Mouse (Mus musculus) lung, embryonic 14.5 days (tissue): ENCODE measurements around the gene Prkci. TPM values are rescaled to one million over a fixed set of nuclear protein-coding genes. Genes with fewer than 3 reads are reported as not detected.

ENCODE experiments used
- ATAC-seq: fragments of 200-750 bp; cut with Nextera tagmentation; 2 replicates; pipeline ENCODE4 v1.8.0; 2017; ENCODE audit warnings: mild to moderate bottlenecking, moderate TSS enrichment, moderate library complexity; ENCODE audit not compliant: insufficient read depth
- DNase-seq: peaks from one replicate; pipeline ENCODE4 v3.0.0-alpha.2; 2015
- H3K27ac ChIP-seq: fragments of 300-500 bp; sonication (generic); 2 replicates; pipeline ENCODE4 v1.5.1; 2014; ENCODE audit warnings: low read depth, mild to moderate bottlenecking, moderate library complexity
- H3K27me3 ChIP-seq: fragments of 300-500 bp; sonication (generic); 2 replicates; pipeline ENCODE4 v1.6.1; 2014; ENCODE audit warnings: low read length, control low read depth; ENCODE audit not compliant: insufficient read depth
- H3K36me3 ChIP-seq: fragments of 300-500 bp; sonication (generic); 2 replicates; pipeline ENCODE4 v1.6.1; 2014; ENCODE audit warnings: control low read depth; ENCODE audit not compliant: insufficient read depth
- H3K4me1 ChIP-seq: fragments of 300-500 bp; sonication (generic); 2 replicates; pipeline ENCODE4 v1.6.1; 2014; ENCODE audit warnings: antibody characterized with exemption, control low read depth; ENCODE audit not compliant: insufficient read depth
- H3K4me2 ChIP-seq: fragments of 300-500 bp; sonication (generic); 2 replicates; pipeline ENCODE4 v1.6.1; 2014; ENCODE audit warnings: mild to moderate bottlenecking
- H3K4me3 ChIP-seq: fragments of 300-500 bp; sonication (generic); 2 replicates; pipeline ENCODE4 v1.5.1; 2014; ENCODE audit warnings: low read depth, low read length
- H3K9ac ChIP-seq: fragments of 300-500 bp; sonication (generic); 2 replicates; pipeline ENCODE4 v1.6.1; 2014
- H3K9me3 ChIP-seq: fragments of 300-500 bp; sonication (generic); 2 replicates; pipeline ENCODE4 v1.6.1; 2016; ENCODE audit warnings: low read depth, low read length, control low read depth
- CTCF ChIP-seq: IDR thresholded peaks from 2 replicates; pipeline ENCODE4 v1.5.1; 2016; ENCODE audit warnings: antibody characterized with exemption, low read depth
- WGBS: fragments of 180-500 bp; shearing (Covaris S2); extraction: QIAGEN DNeasy Blood & Tissue Kit; methylation state at CpG from one replicate; pipeline ENCODE4 v1.1.7; 2014; 5-methylcytosine and 5-hydroxymethylcytosine counted together
- polyA plus RNA-seq: library from polyadenylated mRNA; unstranded; fragments of >200 nt; fragmentation: Nextera tagmentation; extraction: Ambion mirVana; gene quantifications from 2 replicates; pipeline ENCODE4 v1.2.1, GENCODE M21; 2014

Prkci gene
- polyA plus RNA-seq, 1 experiment from 2014 or later: 65.6 TPM

GRCm38 (mm10) chr3:31088789-31089775, 93.5 kb downstream of the Prkci start:
- Histone ChIP-seq H3K36me3 (no peaks in the 10 kb centered on the region), H3K4me2 (no peak overlapping the region), H3K27ac (no peak overlapping the region), H3K9me3 (no peaks in the 10 kb centered on the region), H3K9ac (no peak overlapping the region), H3K4me3 (no peak overlapping the region), H3K4me1 (peaks cover 5% of the 10 kb centered on the region; the same call in 1 of the 2 replicates), H3K27me3 (no peaks in the 10 kb centered on the region)
- 44% methylated on average over 10 of the region's 10 CpGs for WGBS
- no peak for TF ChIP-seq CTCF
- no peak for ATAC-seq
- no peak for DNase-seq

- Histone ChIP-seq H3K27me3 (no peaks in the 10 kb centered on the region), H3K27ac (no peak overlapping the region), H3K4me3 (no peak overlapping the region), H3K4me1 (peaks cover 5% of the 10 kb centered on the region; the same call in 1 of the 2 replicates), H3K4me2 (no peak overlapping the region), H3K36me3 (no peaks in the 10 kb centered on the region), H3K9ac (no peak overlapping the region), H3K9me3 (no peaks in the 10 kb centered on the region)
- ATAC-seq (no peak), DNase-seq (no peak)
- 51% methylated on average over 7 of the region's 7 CpGs for WGBS
- TF ChIP-seq CTCF: no peak
Observed at GRCm38 (mm10) chr3:31089956-31090355, 94.4 kb downstream of the Prkci start.

GRCm38 (mm10) chr3:31093196-31093595, 97.6 kb downstream of the Prkci start:
- Histone ChIP-seq H3K27ac (peak overlapping the region; percentile 99), H3K27me3 (no peaks in the 10 kb centered on the region), H3K36me3 (peaks cover 7% of the 10 kb centered on the region; the same call in 1 of the 2 replicates), H3K4me3 (peak overlapping the region; percentile 91), H3K9ac (peak overlapping the region; percentile 38), H3K4me2 (peak overlapping the region; percentile 59), H3K4me1 (peaks cover 15% of the 10 kb centered on the region), H3K9me3 (no peaks in the 10 kb centered on the region)
- ATAC-seq (no peak), DNase-seq (peak; percentile 54)
- no peak for TF ChIP-seq CTCF
- 3% methylated on average over 13 of the region's 13 CpGs for WGBS

GRCm38 (mm10) chr3:31093627-31094351, 98.2 kb downstream of the Prkci start:
- Histone ChIP-seq H3K9me3 (no peaks in the 10 kb centered on the region), H3K27ac (peak overlapping the region; percentile 99), H3K4me1 (peaks cover 15% of the 10 kb centered on the region), H3K36me3 (peaks cover 10% of the 10 kb centered on the region; the same call in 1 of the 2 replicates), H3K9ac (peak overlapping the region; percentile 94), H3K4me3 (peak overlapping the region; percentile 91), H3K4me2 (peak overlapping the region; percentile 59), H3K27me3 (no peaks in the 10 kb centered on the region)
- DNase-seq: peak; percentile 83
- peak; percentile 61 for ATAC-seq
- no peak for TF ChIP-seq CTCF
- under 1% methylated on average over 41 of the region's 58 CpGs for WGBS

- Histone ChIP-seq H3K27me3 (no peaks in the 10 kb centered on the region), H3K36me3 (peaks cover 13% of the 10 kb centered on the region; the same call in 1 of the 2 replicates), H3K4me3 (peak within 1 kb of the TSS; percentile 91), H3K9me3 (no peaks in the 10 kb centered on the region), H3K4me1 (peaks cover 19% of the 10 kb centered on the region), H3K9ac (peak within 1 kb of the TSS; percentile 94), H3K27ac (peak within 1 kb of the TSS; percentile 99), H3K4me2 (peak within 1 kb of the TSS; percentile 59)
- WGBS: under 1% methylated on average over 84 of the region's 109 CpGs
- TF ChIP-seq CTCF: no peak
- ATAC-seq (peak; percentile 96), DNase-seq (peak; percentile 96)
Observed at GRCm38 (mm10) chr3:31094531-31095178, 99.1 kb downstream of the Prkci start, which contains the start of gene Skil. Gene Skil (plus strand): TSS chr3:31095058.

GRCm38 (mm10) chr3:31095179-31095490, 99.6 kb downstream of the Prkci start:
- ATAC-seq (peak; percentile 44), DNase-seq (no peak)
- WGBS: 1% methylated on average over 33 of the region's 39 CpGs
- Histone ChIP-seq H3K4me1 (peaks cover 19% of the 10 kb centered on the region), H3K4me3 (peak overlapping the region; percentile 91), H3K27ac (peak overlapping the region; percentile 99), H3K4me2 (peak overlapping the region; percentile 59), H3K9ac (peak overlapping the region; percentile 94), H3K36me3 (peaks cover 15% of the 10 kb centered on the region; the same call in 1 of the 2 replicates), H3K9me3 (no peaks in the 10 kb centered on the region), H3K27me3 (no peaks in the 10 kb centered on the region)
- no peak for TF ChIP-seq CTCF
